Mouse (Mus musculus): ENCODE results near the gene Kirrel3. TPM values are rescaled to one million over a fixed set of nuclear protein-coding genes. Genes with fewer than 3 reads are reported as not detected.

Gene Kirrel3
- polyA plus RNA-seq, 1 experiment from 2014 or later = 0.60 TPM

DNA sequence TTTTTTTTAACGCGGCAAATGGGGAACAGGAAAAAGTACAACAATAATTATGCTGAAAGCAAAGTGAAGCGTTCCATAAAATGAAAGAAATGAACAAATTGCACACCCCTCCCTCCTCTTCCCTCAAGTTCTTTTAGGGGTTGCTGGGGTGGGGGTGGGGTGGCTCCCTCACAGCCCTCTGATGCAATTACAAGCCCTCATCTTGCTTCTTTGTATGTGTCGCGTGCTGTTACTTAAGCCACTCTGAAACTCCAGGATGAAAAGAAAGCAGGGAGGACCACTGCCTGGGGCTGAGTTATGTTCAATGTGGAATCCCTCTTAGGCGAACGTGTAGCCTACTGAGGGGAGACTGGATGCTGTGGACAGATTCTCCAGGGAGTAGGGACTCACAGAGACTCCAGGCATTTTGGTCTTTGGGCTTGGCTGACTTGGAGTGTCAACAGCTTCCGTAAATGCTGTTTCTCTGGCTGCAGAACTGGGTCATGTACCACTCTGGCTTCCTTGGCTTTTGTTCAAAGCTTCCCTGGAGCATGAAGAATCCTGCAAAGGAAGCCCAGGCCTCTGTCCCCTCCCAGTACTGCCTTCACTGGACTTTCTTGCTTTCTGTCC is 72.7 kb downstream of the Kirrel3 start:
- Histone ChIP-seq H3K4me3 (ENCODE audit: low read depth, low read length) (no peak overlapping the region), H3K36me3 (ENCODE audit: control insufficient read depth, insufficient read depth) (no peaks in the 10 kb centered on the region), H3K9me3 (ENCODE audit: control insufficient read depth) (no peaks in the 10 kb centered on the region), H3K27me3 (replicated peaks; ENCODE audit: control insufficient read depth, insufficient read depth, low read length) (no peaks in the 10 kb centered on the region), H3K27ac (ENCODE audit: low read depth, low read length) (no peak overlapping the region), H3K4me1 (replicated peaks; ENCODE audit: control insufficient read depth, insufficient read depth, low read length) (no peaks in the 10 kb centered on the region), H3K9ac (ENCODE audit: low read depth, low read length) (no peak overlapping the region), H3K4me2 (replicated peaks; ENCODE audit: low read depth) (no peak overlapping the region)
- no peak for ATAC-seq
- 75% methylated on average over 8 of the region's 8 CpGs for WGBS
- TF ChIP-seq CTCF (IDR thresholded peaks at IDR 0.05; ENCODE audit: low read depth) = no peak

DNA sequence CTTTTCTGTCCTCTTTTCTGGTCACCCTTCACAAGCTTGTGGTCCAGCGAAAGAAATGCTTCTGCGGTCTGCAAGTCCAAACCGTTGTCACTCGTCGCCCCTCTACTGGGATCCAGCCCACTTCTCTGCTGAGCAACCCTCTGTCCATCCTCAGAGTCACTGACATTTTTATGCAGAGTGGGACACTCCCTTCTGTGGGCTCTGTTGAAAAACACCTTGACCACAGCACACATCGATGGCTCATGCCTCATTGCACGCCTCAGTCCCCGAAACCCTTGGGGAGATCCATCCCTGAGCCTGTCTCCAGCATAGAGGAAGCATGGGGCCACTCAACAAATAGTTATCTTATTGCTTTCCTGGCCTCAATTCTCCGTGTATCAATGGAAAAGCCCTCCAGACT is 73.4 kb downstream of the Kirrel3 start:
- no peak overlapping the region for H3K27ac ChIP-seq (ENCODE audit: low read depth, low read length)
- WGBS = 89% methylated on average over 9 of the region's 9 CpGs
- no peak for ATAC-seq

DNA sequence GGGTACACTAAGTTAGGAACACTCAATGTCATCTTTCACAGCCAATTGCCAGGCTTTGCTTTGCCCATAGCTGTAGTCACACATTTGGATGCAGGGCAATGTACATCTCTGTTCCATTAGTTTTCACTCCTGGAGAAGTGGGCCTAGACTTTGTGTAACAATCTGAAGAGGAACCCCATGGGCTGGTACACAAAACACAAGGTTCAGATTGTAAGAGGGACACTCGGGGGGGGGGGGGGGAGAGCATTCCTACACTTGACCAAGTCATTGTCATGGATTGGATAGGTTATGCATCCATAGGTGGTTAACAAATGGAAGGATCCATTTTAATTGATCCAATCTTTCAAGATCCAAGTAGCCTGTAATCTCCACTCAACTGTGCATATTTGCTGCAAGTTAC is 75.6 kb downstream of the Kirrel3 start:
- H3K9ac ChIP-seq (ENCODE audit: low read depth, low read length) = no peak overlapping the region
- TF ChIP-seq CTCF (IDR thresholded peaks at IDR 0.05; ENCODE audit: low read depth) = no peak
- H3K27ac ChIP-seq (ENCODE audit: low read depth, low read length) = no peak overlapping the region
- no peaks in the 10 kb centered on the region for H3K4me1 ChIP-seq (replicated peaks; ENCODE audit: control insufficient read depth, insufficient read depth, low read length)
- no peak for ATAC-seq
- H3K4me2 ChIP-seq (replicated peaks; ENCODE audit: low read depth) = no peak overlapping the region
- H3K27me3 ChIP-seq (replicated peaks; ENCODE audit: control insufficient read depth, insufficient read depth, low read length) = no peaks in the 10 kb centered on the region
- 67% methylated on average over 1 of the region's 1 CpGs for WGBS
- no peaks in the 10 kb centered on the region for H3K36me3 ChIP-seq (ENCODE audit: control insufficient read depth, insufficient read depth)
- no peak overlapping the region for H3K4me3 ChIP-seq (ENCODE audit: low read depth, low read length)
- H3K9me3 ChIP-seq (ENCODE audit: control insufficient read depth) = no peaks in the 10 kb centered on the region

More for the DNA sequence above, 73.4 kb downstream of the Kirrel3 start:
- no peaks in the 10 kb centered on the region for H3K4me1 ChIP-seq (replicated peaks; ENCODE audit: control insufficient read depth, insufficient read depth, low read length)
- H3K27me3 ChIP-seq (replicated peaks; ENCODE audit: control insufficient read depth, insufficient read depth, low read length) = no peaks in the 10 kb centered on the region
- H3K4me3 ChIP-seq (ENCODE audit: low read depth, low read length) = no peak overlapping the region
- H3K4me2 ChIP-seq (replicated peaks; ENCODE audit: low read depth) = no peak overlapping the region
- no peaks in the 10 kb centered on the region for H3K36me3 ChIP-seq (ENCODE audit: control insufficient read depth, insufficient read depth)
- no peak for TF ChIP-seq CTCF (IDR thresholded peaks at IDR 0.05; ENCODE audit: low read depth)
- H3K9me3 ChIP-seq (ENCODE audit: control insufficient read depth) = no peaks in the 10 kb centered on the region
- H3K9ac ChIP-seq (ENCODE audit: low read depth, low read length) = no peak overlapping the region

DNA sequence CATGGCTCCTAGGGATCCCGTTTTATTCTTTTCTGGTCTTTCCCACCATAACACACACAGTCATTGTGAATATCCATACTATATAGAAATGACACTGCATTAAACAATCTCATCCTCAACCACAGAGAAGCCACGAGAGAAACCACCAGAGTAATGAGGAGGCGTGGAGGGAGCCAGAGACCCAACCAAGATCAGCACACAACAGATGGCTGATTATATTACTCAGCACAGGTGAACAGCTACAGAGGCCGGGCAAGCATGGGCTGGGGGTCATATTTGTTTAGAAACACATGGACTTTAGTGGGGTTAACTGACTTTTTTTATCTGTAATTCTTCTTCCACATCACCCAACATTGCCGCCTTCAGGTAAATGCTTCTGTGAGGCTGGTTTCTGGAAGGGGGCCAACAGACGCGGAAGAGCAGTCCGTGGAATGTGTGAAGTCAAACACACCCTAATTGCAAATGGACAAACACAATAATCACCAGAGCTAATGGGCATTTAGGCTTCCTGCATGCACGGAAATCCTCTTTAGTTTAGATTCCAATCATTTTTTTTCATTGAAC is 76.8 kb downstream of the Kirrel3 start:
- no peak overlapping the region for H3K9ac ChIP-seq (ENCODE audit: low read depth, low read length)
- no peak overlapping the region for H3K4me2 ChIP-seq (replicated peaks; ENCODE audit: low read depth)
- H3K36me3 ChIP-seq (ENCODE audit: control insufficient read depth, insufficient read depth) = no peaks in the 10 kb centered on the region
- no peak overlapping the region for H3K4me3 ChIP-seq (ENCODE audit: low read depth, low read length)
- no peaks in the 10 kb centered on the region for H3K4me1 ChIP-seq (replicated peaks; ENCODE audit: control insufficient read depth, insufficient read depth, low read length)
- WGBS = 50% methylated on average over 9 of the region's 9 CpGs
- TF ChIP-seq CTCF (IDR thresholded peaks at IDR 0.05; ENCODE audit: low read depth) = no peak
- ATAC-seq = no peak
- H3K27me3 ChIP-seq (replicated peaks; ENCODE audit: control insufficient read depth, insufficient read depth, low read length) = no peaks in the 10 kb centered on the region
- no peak overlapping the region for H3K27ac ChIP-seq (ENCODE audit: low read depth, low read length)
- H3K9me3 ChIP-seq (ENCODE audit: control insufficient read depth) = no peaks in the 10 kb centered on the region

DNA sequence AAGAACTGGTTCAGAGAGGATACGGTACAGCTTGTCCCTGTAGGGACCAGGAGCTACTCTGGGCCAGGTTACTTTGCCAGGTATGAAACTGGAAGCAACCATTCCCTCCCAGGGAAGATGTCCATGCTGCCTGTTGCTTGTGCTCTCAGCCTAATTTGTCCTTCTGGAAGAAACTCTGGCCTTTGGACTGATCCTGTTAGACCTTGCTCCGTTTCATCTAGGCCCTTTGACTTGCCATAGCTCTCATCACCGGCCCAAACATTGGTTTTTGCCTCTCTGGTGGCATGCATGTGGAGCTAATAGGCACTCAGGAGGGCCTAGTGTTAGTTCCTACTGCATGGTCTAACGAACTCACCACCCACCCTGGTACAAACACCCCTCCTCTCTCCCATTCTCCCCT is 88.2 kb downstream of the Kirrel3 start:
- H3K4me1 ChIP-seq (replicated peaks; ENCODE audit: control insufficient read depth, insufficient read depth, low read length) = no peaks in the 10 kb centered on the region
- WGBS = 87% methylated on average over 4 of the region's 4 CpGs
- H3K27me3 ChIP-seq (replicated peaks; ENCODE audit: control insufficient read depth, insufficient read depth, low read length) = no peaks in the 10 kb centered on the region
- H3K4me2 ChIP-seq (replicated peaks; ENCODE audit: low read depth) = no peak overlapping the region
- H3K36me3 ChIP-seq (ENCODE audit: control insufficient read depth, insufficient read depth) = no peaks in the 10 kb centered on the region
- TF ChIP-seq CTCF (IDR thresholded peaks at IDR 0.05; ENCODE audit: low read depth) = no peak
- no peaks in the 10 kb centered on the region for H3K9me3 ChIP-seq (ENCODE audit: control insufficient read depth)
- no peak for ATAC-seq
- no peak overlapping the region for H3K9ac ChIP-seq (ENCODE audit: low read depth, low read length)
- H3K27ac ChIP-seq (ENCODE audit: low read depth, low read length) = no peak overlapping the region
- no peak overlapping the region for H3K4me3 ChIP-seq (ENCODE audit: low read depth, low read length)

DNA sequence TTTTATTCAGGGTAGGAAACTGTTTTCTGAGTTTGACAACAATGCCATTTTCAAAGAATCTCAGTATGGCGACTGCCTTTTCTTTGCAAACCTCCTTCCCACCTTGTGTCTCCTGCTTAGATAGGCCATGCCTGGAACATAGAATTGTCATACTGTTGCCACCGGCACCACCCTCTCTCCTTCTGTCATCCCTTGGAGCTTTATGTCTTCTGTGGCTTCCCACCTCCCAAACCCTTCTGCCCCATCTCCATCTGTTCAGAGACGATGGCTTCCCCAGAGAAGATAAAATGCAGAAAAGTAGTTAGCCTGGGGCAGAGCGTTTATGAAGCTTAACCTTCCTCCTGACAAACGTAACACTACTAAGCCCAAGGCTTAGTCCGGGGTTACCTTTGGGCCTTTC is 88.9 kb downstream of the Kirrel3 start:
- no peaks in the 10 kb centered on the region for H3K9me3 ChIP-seq (ENCODE audit: control insufficient read depth)
- no peak overlapping the region for H3K9ac ChIP-seq (ENCODE audit: low read depth, low read length)
- 89% methylated on average over 6 of the region's 6 CpGs for WGBS
- H3K27me3 ChIP-seq (replicated peaks; ENCODE audit: control insufficient read depth, insufficient read depth, low read length) = no peaks in the 10 kb centered on the region
- ATAC-seq = no peak
- no peak overlapping the region for H3K4me3 ChIP-seq (ENCODE audit: low read depth, low read length)
- no peak overlapping the region for H3K27ac ChIP-seq (ENCODE audit: low read depth, low read length)
- no peaks in the 10 kb centered on the region for H3K4me1 ChIP-seq (replicated peaks; ENCODE audit: control insufficient read depth, insufficient read depth, low read length)
- no peaks in the 10 kb centered on the region for H3K36me3 ChIP-seq (ENCODE audit: control insufficient read depth, insufficient read depth)
- TF ChIP-seq CTCF (IDR thresholded peaks at IDR 0.05; ENCODE audit: low read depth) = no peak
- no peak overlapping the region for H3K4me2 ChIP-seq (replicated peaks; ENCODE audit: low read depth)
